Mouse (Mus musculus): ENCODE measurements around the gene Itga4. TPM values are rescaled to one million over a fixed set of nuclear protein-coding genes. Genes with fewer than 3 reads are reported as not detected.

The Itga4 gene
- polyA plus RNA-seq, 2 experiments = 18.6 to 27.6 TPM

DNA sequence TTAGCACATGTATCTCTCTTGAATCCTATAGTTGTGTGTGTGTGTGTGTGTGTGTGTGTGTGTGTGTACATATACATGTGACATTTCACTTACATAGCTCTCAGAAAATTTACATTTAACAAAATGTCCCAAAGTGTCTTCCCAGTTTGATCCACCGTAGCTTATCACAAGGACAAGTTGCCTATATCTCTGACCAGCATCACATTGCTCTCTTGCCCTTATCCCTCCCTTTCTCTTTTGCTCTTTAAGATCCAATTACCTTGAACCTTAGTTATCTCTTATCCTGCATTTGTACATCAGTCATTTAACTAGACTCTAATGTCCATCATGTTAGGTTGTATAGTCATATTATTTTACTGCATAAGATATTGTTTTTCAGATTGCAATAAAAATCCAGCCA is 10.5 kb upstream of the Itga4 start:
- Histone ChIP-seq H3K4me2 (ENCODE audit: low read depth) (no peak overlapping the region), H3K9ac (replicated peaks) (no peak overlapping the region), H3K27me3 (ENCODE audit: control insufficient read depth, insufficient read depth, low read length) (no peaks in the 10 kb centered on the region), H3K4me3 (ENCODE audit: insufficient read depth in 1 of 2, low read depth in 2 of 2, low read length in 2 of 2) (no peak overlapping the region), H3K27ac (no peak overlapping the region), H3K9me3 (ENCODE audit: control insufficient read depth, low read length) (no peaks in the 10 kb centered on the region), H3K36me3 (replicated peaks; ENCODE audit: control insufficient read depth, insufficient read depth, low read depth) (no peaks in the 10 kb centered on the region), H3K4me1 (replicated peaks; ENCODE audit: control insufficient read depth in 2 of 2, insufficient read depth in 2 of 2, low read length in 1 of 2) (peaks cover 12 to 15% of the 10 kb centered on the region in 2 experiments)
- TF ChIP-seq EP300 (IDR thresholded peaks at IDR 0.05; ENCODE audit: low read depth) = no peak
- DNase-seq (ENCODE audit: low read depth in 3 of 3, low spot score in 3 of 3) = no peak
- ATAC-seq (ENCODE audit: insufficient read depth) = peak; percentile 37; the same call in 1 of the 2 replicates
- WGBS (ENCODE audit: insufficient replicate concordance) = 33% methylated on average over 1 of the region's 1 CpGs

DNA sequence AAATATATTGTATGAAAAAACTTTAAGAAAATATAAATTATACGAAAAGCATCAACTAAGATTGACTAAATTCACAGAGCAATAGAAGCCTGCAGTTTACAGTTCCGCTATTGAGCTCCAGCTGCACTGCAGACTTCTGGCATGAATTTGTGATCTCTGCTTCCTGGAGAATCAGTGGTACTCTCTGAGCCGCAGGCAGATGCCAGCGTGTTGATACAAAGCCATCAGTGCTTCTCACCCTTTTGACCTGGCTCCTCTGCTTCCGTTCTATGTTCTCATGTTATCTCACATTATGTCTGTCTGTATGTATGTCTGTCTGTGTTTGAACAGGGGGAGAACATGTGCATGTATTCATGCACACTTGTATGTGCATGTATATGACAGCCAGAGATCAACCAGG is 6.9 kb upstream of the Itga4 start:
- Histone ChIP-seq H3K4me3 (ENCODE audit: insufficient read depth in 1 of 2, low read depth in 2 of 2, low read length in 2 of 2) (no peak overlapping the region), H3K27ac (no peak overlapping the region), H3K4me2 (ENCODE audit: low read depth) (no peak overlapping the region), H3K27me3 (ENCODE audit: control insufficient read depth, insufficient read depth, low read length) (no peaks in the 10 kb centered on the region), H3K4me1 (replicated peaks; ENCODE audit: control insufficient read depth in 2 of 2, insufficient read depth in 2 of 2, low read length in 1 of 2) (peaks cover 26 to 27% of the 10 kb centered on the region in 2 experiments), H3K36me3 (replicated peaks; ENCODE audit: control insufficient read depth, insufficient read depth, low read depth) (no peaks in the 10 kb centered on the region), H3K9ac (replicated peaks) (no peak overlapping the region), H3K9me3 (ENCODE audit: control insufficient read depth, low read length) (no peaks in the 10 kb centered on the region)
- 58% methylated on average over 5 of the region's 5 CpGs for WGBS (ENCODE audit: insufficient replicate concordance)
- no peak for ATAC-seq (ENCODE audit: insufficient read depth)
- no peak for DNase-seq (ENCODE audit: low read depth in 3 of 3, low spot score in 3 of 3)
- no peak for TF ChIP-seq EP300 (IDR thresholded peaks at IDR 0.05; ENCODE audit: low read depth)
- no peak for TF ChIP-seq CTCF (IDR thresholded peaks at IDR 0.05; ENCODE audit: low read depth)

DNA sequence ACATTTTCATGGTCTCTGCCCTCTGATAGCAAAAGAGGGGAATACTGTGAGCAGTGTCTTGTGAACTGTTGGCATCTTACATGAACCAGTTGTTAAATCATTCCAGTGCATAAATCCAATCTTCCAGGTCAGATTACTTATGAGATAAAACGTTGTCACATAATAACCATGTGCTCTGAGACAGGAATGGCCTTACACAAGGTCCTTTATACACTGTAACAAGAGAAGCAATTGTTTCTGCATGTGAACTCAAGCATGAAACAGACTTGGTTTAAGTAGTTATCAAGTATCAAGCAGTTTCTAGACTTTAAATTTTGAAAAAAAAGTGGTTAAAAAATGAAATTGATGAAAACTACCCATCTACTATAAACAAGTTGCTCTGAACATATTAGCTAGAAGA is 4.7 kb upstream of the Itga4 start:
- H3K4me2 ChIP-seq (ENCODE audit: low read depth) = no peak overlapping the region
- H3K9ac ChIP-seq (replicated peaks) = no peak overlapping the region
- H3K27ac ChIP-seq = no peak overlapping the region
- WGBS (ENCODE audit: insufficient replicate concordance) = 36% methylated on average over 1 of the region's 1 CpGs
- H3K4me3 ChIP-seq (ENCODE audit: insufficient read depth in 1 of 2, low read depth in 2 of 2, low read length in 2 of 2) = no peak overlapping the region
- TF ChIP-seq EP300 (IDR thresholded peaks at IDR 0.05; ENCODE audit: low read depth) (no peak), CTCF (IDR thresholded peaks at IDR 0.05; ENCODE audit: low read depth) (no peak)
- H3K27me3 ChIP-seq (ENCODE audit: control insufficient read depth, insufficient read depth, low read length) = no peaks in the 10 kb centered on the region
- no peaks in the 10 kb centered on the region for H3K36me3 ChIP-seq (replicated peaks; ENCODE audit: control insufficient read depth, insufficient read depth, low read depth)
- no peak for ATAC-seq (ENCODE audit: insufficient read depth)
- no peaks in the 10 kb centered on the region for H3K9me3 ChIP-seq (ENCODE audit: control insufficient read depth, low read length)
- no peak for DNase-seq (ENCODE audit: low read depth in 3 of 3, low spot score in 3 of 3)
- peaks cover 29 to 30% of the 10 kb centered on the region in 2 experiments for H3K4me1 ChIP-seq (replicated peaks; ENCODE audit: control insufficient read depth in 2 of 2, insufficient read depth in 2 of 2, low read length in 1 of 2)

DNA sequence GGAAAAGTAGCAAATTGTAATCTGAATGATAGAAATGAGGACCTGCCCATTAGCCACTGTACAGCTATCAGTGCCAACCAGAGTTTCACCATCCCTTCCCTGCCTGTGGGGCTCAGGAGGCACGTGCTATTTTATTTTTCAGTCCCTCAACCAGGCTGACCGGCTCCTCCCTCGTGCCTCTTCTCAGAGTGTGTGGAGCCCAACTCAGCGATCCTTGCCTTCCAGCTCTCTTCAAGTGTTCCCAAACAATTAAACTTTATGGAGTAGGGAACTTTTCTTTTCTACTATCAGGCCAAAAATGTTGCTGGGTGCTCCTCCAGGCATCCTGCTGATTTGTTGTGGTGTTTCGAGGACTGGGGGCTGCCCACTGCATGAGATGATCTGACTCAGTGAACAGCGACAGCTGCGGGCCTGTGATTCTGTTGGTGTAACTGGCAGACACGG is 1.4 kb upstream of the Itga4 start:
- H3K4me3 ChIP-seq (ENCODE audit: insufficient read depth in 1 of 2, low read depth in 2 of 2, low read length in 2 of 2) = 0 out of 4 replicates have a peak overlapping the region, but pooled peaks of 1 of the 2 experiments have one; percentile 19
- WGBS (ENCODE audit: insufficient replicate concordance) = 11% methylated on average over 8 of the region's 8 CpGs
- H3K27ac ChIP-seq = peak overlapping the region; percentile 92
- DNase-seq (ENCODE audit: low read depth in 3 of 3, low spot score in 3 of 3) = peak; percentile 54 to 69 (median 68)
- peak overlapping the region; percentile 60 for H3K9ac ChIP-seq (replicated peaks)
- H3K27me3 ChIP-seq (ENCODE audit: control insufficient read depth, insufficient read depth, low read length) = no peaks in the 10 kb centered on the region; the same call in 1 of the 2 replicates
- peak overlapping the region; percentile 89 for H3K4me2 ChIP-seq (ENCODE audit: low read depth)
- H3K9me3 ChIP-seq (ENCODE audit: control insufficient read depth, low read length) = no peaks in the 10 kb centered on the region
- ATAC-seq (ENCODE audit: insufficient read depth) = peak; percentile 56
- H3K36me3 ChIP-seq (replicated peaks; ENCODE audit: control insufficient read depth, insufficient read depth, low read depth) = peaks cover 2% of the 10 kb centered on the region
- TF ChIP-seq EP300 (IDR thresholded peaks at IDR 0.05; ENCODE audit: low read depth) (peak; percentile 79), CTCF (IDR thresholded peaks at IDR 0.05; ENCODE audit: low read depth) (no peak)
- peaks cover 29 to 32% of the 10 kb centered on the region in 2 experiments for H3K4me1 ChIP-seq (replicated peaks; ENCODE audit: control insufficient read depth in 2 of 2, insufficient read depth in 2 of 2, low read length in 1 of 2)

DNA sequence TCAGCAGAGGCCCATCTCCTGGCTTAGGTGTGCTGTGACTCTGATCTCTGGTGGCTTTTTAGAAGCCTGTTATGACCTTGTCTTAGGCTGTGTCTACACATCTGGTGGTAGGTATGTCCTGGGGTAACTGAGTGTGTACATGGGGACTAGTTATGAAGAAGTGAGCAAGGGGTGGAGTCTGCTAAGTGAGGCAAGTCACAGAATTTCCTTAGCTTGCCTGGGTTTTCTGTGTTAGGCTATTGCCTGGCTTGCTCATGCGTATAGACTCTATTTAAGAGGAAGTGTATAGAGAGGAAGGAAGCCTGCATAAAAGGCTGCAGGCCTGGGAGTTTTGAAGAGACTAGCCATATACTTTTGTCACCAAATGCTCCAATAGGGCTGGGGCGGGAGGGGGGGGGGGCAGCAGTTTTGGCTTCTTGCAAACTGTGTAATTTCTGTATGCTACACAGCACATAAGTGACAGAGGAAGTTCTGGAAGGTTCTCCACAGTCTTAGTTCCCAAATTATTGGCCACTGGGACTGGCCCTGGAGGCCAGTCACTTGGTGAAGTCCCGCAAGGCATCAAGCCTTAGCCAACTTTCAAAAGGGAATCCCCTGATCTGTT is 536 bp upstream of the Itga4 start:
- Histone ChIP-seq H3K4me3 (ENCODE audit: insufficient read depth in 1 of 2, low read depth in 2 of 2, low read length in 2 of 2) (peak overlapping the region; percentile 96), H3K9ac (replicated peaks) (peak overlapping the region; percentile 71), H3K4me1 (replicated peaks; ENCODE audit: control insufficient read depth in 2 of 2, insufficient read depth in 2 of 2, low read length in 1 of 2) (peaks cover 31 to 37% of the 10 kb centered on the region in 2 experiments), H3K27ac (peak overlapping the region; percentile 92), H3K9me3 (ENCODE audit: control insufficient read depth, low read length) (no peaks in the 10 kb centered on the region), H3K4me2 (ENCODE audit: low read depth) (peak overlapping the region; percentile 89), H3K36me3 (replicated peaks; ENCODE audit: control insufficient read depth, insufficient read depth, low read depth) (peaks cover 2% of the 10 kb centered on the region), H3K27me3 (ENCODE audit: control insufficient read depth, insufficient read depth, low read length) (no peaks in the 10 kb centered on the region; the same call in 1 of the 2 replicates)
- ATAC-seq (ENCODE audit: insufficient read depth) = peak; percentile 2
- WGBS (ENCODE audit: insufficient replicate concordance) = 13% methylated on average over 3 of the region's 3 CpGs
- DNase-seq (ENCODE audit: low read depth in 3 of 3, low spot score in 3 of 3) = peak in 2 of 3 experiments; percentile 52 to 62
- TF ChIP-seq EP300 (IDR thresholded peaks at IDR 0.05; ENCODE audit: low read depth) (no peak), CTCF (IDR thresholded peaks at IDR 0.05; ENCODE audit: low read depth) (no peak)

All from liver, embryonic 14.5 days (tissue).